Mouse (Mus musculus) forebrain, embryonic 14.5 days (tissue): ENCODE measurements around the gene Zfp335. TPM values are rescaled to one million over a fixed set of nuclear protein-coding genes. Genes with fewer than 3 reads are reported as not detected.
"Not testable (repeated sequence)": the region's sequence is repeated elsewhere in the genome, so short reads cannot be mapped to it uniquely, and the experiment has no call there.

Source experiments
- ATAC-seq: fragments of 200-750 bp; cut with Nextera tagmentation; 2 replicates; pipeline ENCODE4 v1.8.0; 2017; ENCODE audit warnings: mild to moderate bottlenecking, moderate library complexity
- DNase-seq: peaks from one replicate; pipeline ENCODE4 v3.0.0-alpha.2; 2015; ENCODE audit warnings: low spot score
- H3K27ac ChIP-seq: fragments of 300-500 bp; sonication (generic); 2 replicates; pipeline ENCODE4 v1.5.1; 2014; ENCODE audit warnings: low read depth, mild to moderate bottlenecking, control low read depth, low read length, moderate library complexity
- H3K27me3 ChIP-seq: fragments of 300-500 bp; sonication (generic); replicated peaks from 2 replicates; pipeline ENCODE4 v1.6.1; 2014; ENCODE audit warnings: low read length, control low read depth, mixed read lengths; ENCODE audit not compliant: control insufficient read depth, insufficient read depth
- H3K36me3 ChIP-seq: fragments of 300-500 bp; sonication (generic); 2 replicates; pipeline ENCODE4 v1.6.1; 2014; ENCODE audit warnings: low read length, control low read depth; ENCODE audit not compliant: control insufficient read depth, insufficient read depth
- H3K4me1 ChIP-seq: fragments of 300-500 bp; sonication (generic); 2 replicates; pipeline ENCODE4 v1.6.1; 2014; ENCODE audit warnings: antibody characterized with exemption, low read length, control low read depth; ENCODE audit not compliant: control insufficient read depth, insufficient read depth
- H3K4me2 ChIP-seq: fragments of 300-500 bp; sonication (generic); 2 replicates; pipeline ENCODE4 v1.6.1; 2014; ENCODE audit warnings: mild to moderate bottlenecking, control low read depth, low read length
- H3K4me3 ChIP-seq: fragments of 300-500 bp; sonication (generic); 2 replicates; pipeline ENCODE4 v1.5.1; 2014; ENCODE audit warnings: low read depth, low read length, control low read depth
- H3K9ac ChIP-seq: fragments of 300-500 bp; sonication (generic); 2 replicates; pipeline ENCODE4 v1.6.1; 2014; ENCODE audit warnings: mild to moderate bottlenecking, low read length, control low read depth, moderate library complexity
- H3K9me3 ChIP-seq: fragments of 300-500 bp; sonication (generic); replicated peaks from 2 replicates; pipeline ENCODE4 v1.6.1; 2016; ENCODE audit warnings: low read length, control low read depth, mixed read lengths; ENCODE audit not compliant: control insufficient read depth
- WGBS: fragments of 180-500 bp; shearing (Covaris S2); extraction: QIAGEN DNeasy Blood & Tissue Kit; methylation state at CpG from one replicate; pipeline ENCODE4 v1.1.7; 2014; 5-methylcytosine and 5-hydroxymethylcytosine counted together
- polyA plus RNA-seq: library from polyadenylated mRNA; unstranded; fragments of >200 nt; fragmentation: Nextera tagmentation; extraction: Ambion mirVana; gene quantifications from 2 replicates; pipeline ENCODE4 v1.2.1, GENCODE M21; 2014

The Zfp335 gene
- polyA plus RNA-seq, 1 experiment from 2014 or later, result 8.9 TPM

- DNase-seq (no peak), ATAC-seq (no peak)
- Histone ChIP-seq H3K4me2 (no peak overlapping the region), H3K36me3 (peaks cover 50% of the 10 kb centered on the region), H3K4me1 (peaks cover 14% of the 10 kb centered on the region), H3K4me3 (no peak overlapping the region), H3K27me3 (no peaks in the 10 kb centered on the region), H3K9ac (no peak overlapping the region), H3K9me3 (no peaks in the 10 kb centered on the region), H3K27ac (no peak overlapping the region)
- 33% methylated on average over 9 of the region's 9 CpGs for WGBS
These were observed 28.9 kb downstream of the Zfp335 start for GRCm38 (mm10) chr2:164882619-164883018.

GRCm38 (mm10) chr2:164879568-164880277 lies 31.8 kb downstream of the Zfp335 start:
- peak overlapping the region; percentile 95 for H3K4me2 ChIP-seq
- no peaks in the 10 kb centered on the region for H3K27me3 ChIP-seq
- DNase-seq (peak; percentile 98), ATAC-seq (peak; percentile 92)
- H3K9me3 ChIP-seq, result no peaks in the 10 kb centered on the region
- WGBS, result under 1% methylated on average over 38 of the region's 72 CpGs
- H3K4me1 ChIP-seq, result peaks cover 12% of the 10 kb centered on the region
- H3K27ac ChIP-seq, result peak overlapping the region; percentile 100
- H3K9ac ChIP-seq, result peak overlapping the region; percentile 100
- H3K4me3 ChIP-seq, result peak overlapping the region; percentile 97
- peaks cover 21% of the 10 kb centered on the region for H3K36me3 ChIP-seq

- Histone ChIP-seq H3K4me3 (peak within 1 kb of the TSS; percentile 97), H3K4me2 (peak within 1 kb of the TSS; percentile 95), H3K4me1 (peaks cover 12% of the 10 kb centered on the region), H3K9ac (peak within 1 kb of the TSS; percentile 100), H3K27me3 (no peaks in the 10 kb centered on the region), H3K27ac (peak within 1 kb of the TSS; percentile 100), H3K9me3 (no peaks in the 10 kb centered on the region), H3K36me3 (peaks cover 15% of the 10 kb centered on the region)
- DNase-seq (peak; percentile 94), ATAC-seq (peak; percentile 90)
- WGBS, result under 1% methylated on average over 28 of the region's 40 CpGs
These were observed 32.4 kb downstream of the Zfp335 start, which contains the start of gene Pcif1 for GRCm38 (mm10) chr2:164879228-164879567. Gene Pcif1 (plus strand): TSS chr2:164879304.

- WGBS, result 2% methylated on average over 28 of the region's 28 CpGs
- Histone ChIP-seq H3K27me3 (no peaks in the 10 kb centered on the region), H3K27ac (peak overlapping the region; percentile 100), H3K4me1 (peaks cover 12% of the 10 kb centered on the region), H3K36me3 (peaks cover 10% of the 10 kb centered on the region), H3K9ac (peak overlapping the region; percentile 100), H3K4me3 (peak overlapping the region; percentile 97), H3K4me2 (peak overlapping the region; percentile 95), H3K9me3 (no peaks in the 10 kb centered on the region)
- ATAC-seq (peak; percentile 44), DNase-seq (peak; percentile 52)
These were observed 32.9 kb downstream of the Zfp335 start for GRCm38 (mm10) chr2:164878509-164879227.

GRCm38 (mm10) chr2:164877376-164878215 lies 34.0 kb downstream of the Zfp335 start:
- H3K9me3 ChIP-seq, H3K27me3 ChIP-seq, ATAC-seq, DNase-seq, H3K36me3 ChIP-seq, H3K27ac ChIP-seq, H3K9ac ChIP-seq: not testable (repeated sequence)
- Histone ChIP-seq H3K4me3 (peak overlapping the region; percentile 97; the same call in 1 of the 2 replicates), H3K4me2 (peak overlapping the region; percentile 95), H3K4me1 (peaks cover 12% of the 10 kb centered on the region)
- WGBS, result 75% methylated on average over 11 of the region's 11 CpGs

- ATAC-seq, result not testable (repeated sequence)
These were observed 35.9 kb downstream of the Zfp335 start for GRCm38 (mm10) chr2:164875648-164876047.

GRCm38 (mm10) chr2:164874239-164874769 lies 37.3 kb downstream of the Zfp335 start:
- no peak for ATAC-seq
- Histone ChIP-seq H3K36me3 (no peaks in the 10 kb centered on the region), H3K27ac (0 out of 2 replicates have a peak overlapping the region, but pooled peaks have one; percentile 3), H3K9me3 (no peaks in the 10 kb centered on the region), H3K9ac (no peak overlapping the region), H3K4me1 (peaks cover 6% of the 10 kb centered on the region), H3K27me3 (no peaks in the 10 kb centered on the region), H3K4me2 (no peak overlapping the region), H3K4me3 (no peak overlapping the region)
- no peak for DNase-seq
- WGBS, result 35% methylated on average over 1 of the region's 1 CpGs

More at GRCm38 (mm10) chr2:164875648-164876047, 35.9 kb downstream of the Zfp335 start:
- WGBS, result 37% methylated on average over 2 of the region's 2 CpGs
- not testable (repeated sequence) for H3K9me3 ChIP-seq, H3K9ac ChIP-seq, H3K36me3 ChIP-seq, H3K27ac ChIP-seq, H3K4me3 ChIP-seq, DNase-seq, H3K27me3 ChIP-seq, H3K4me2 ChIP-seq
- peaks cover 11% of the 10 kb centered on the region for H3K4me1 ChIP-seq

GRCm38 (mm10) chr2:164873621-164874020 lies 37.9 kb downstream of the Zfp335 start:
- no peak for ATAC-seq
- Histone ChIP-seq H3K27ac (no peak overlapping the region), H3K4me1 (peaks cover 6% of the 10 kb centered on the region), H3K27me3 (no peaks in the 10 kb centered on the region), H3K9ac (no peak overlapping the region), H3K4me3 (no peak overlapping the region), H3K4me2 (no peak overlapping the region), H3K9me3 (no peaks in the 10 kb centered on the region), H3K36me3 (no peaks in the 10 kb centered on the region)
- no peak for DNase-seq
- WGBS, result 73% methylated on average over 3 of the region's 3 CpGs
